Mouse (Mus musculus): ENCODE results near the gene Bri3. TPM values are rescaled to one million over a fixed set of nuclear protein-coding genes. Genes with fewer than 3 reads are reported as not detected.
"Not testable (repeated sequence)": the region's sequence is repeated elsewhere in the genome, so short reads cannot be mapped to it uniquely, and the experiment has no call there.

Bri3 gene
- polyA plus RNA-seq, 1 experiment: 76.9 TPM

GRCm38 (mm10) chr5:144334010-144334409, 89.8 kb downstream of the Bri3 start:
- no peak overlapping the region for H3K27ac ChIP-seq (ENCODE audit: control insufficient read depth, insufficient read depth, low read length)
- no peak for DNase-seq
- H3K4me3 ChIP-seq (ENCODE audit: control insufficient read depth, insufficient read depth, low read length): no peak overlapping the region
- 89% methylated on average over 11 of the region's 11 CpGs for WGBS
- H3K4me1 ChIP-seq (replicated peaks; ENCODE audit: control insufficient read depth, insufficient read depth, low read length): no peaks in the 10 kb centered on the region
- no peaks in the 10 kb centered on the region for H3K27me3 ChIP-seq (ENCODE audit: control insufficient read depth, insufficient read depth, low read length)
- no peaks in the 10 kb centered on the region for H3K36me3 ChIP-seq (ENCODE audit: control insufficient read depth, insufficient read depth, low read length)
- no peak for TF ChIP-seq POLR2A (IDR thresholded peaks at IDR 0.05; ENCODE audit: control insufficient read depth, extremely low read depth, insufficient read depth, low read length, poor library complexity)
- no peak for TF ChIP-seq CTCF (IDR thresholded peaks at IDR 0.05; ENCODE audit: borderline replicate concordance, control insufficient read depth, extremely low read depth, insufficient read depth, low read length, poor library complexity)

DNA sequence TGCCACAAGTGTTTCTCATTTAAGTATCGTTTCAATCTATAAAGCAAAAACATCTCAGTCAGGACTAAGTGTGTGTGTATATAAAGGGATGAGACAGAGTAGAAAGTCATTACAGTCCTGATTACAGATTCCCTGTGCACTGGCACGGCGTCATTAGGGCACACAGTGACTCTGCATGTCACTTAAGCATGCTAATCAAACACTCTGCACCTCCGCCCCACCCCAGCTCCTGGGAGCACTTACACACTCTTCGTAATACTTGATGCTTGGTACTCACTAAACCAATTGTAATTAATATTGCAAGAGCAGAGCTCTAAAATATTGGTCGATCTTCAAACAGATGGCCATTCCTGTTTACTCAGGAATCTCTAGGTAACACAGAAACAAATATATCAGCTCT, 91.1 kb downstream of the Bri3 start:
- WGBS: 90% methylated on average over 6 of the region's 6 CpGs

GRCm38 (mm10) chr5:144338787-144339186, 94.5 kb downstream of the Bri3 start:
- no peak overlapping the region for H3K27ac ChIP-seq (ENCODE audit: control insufficient read depth, insufficient read depth, low read length)

More for the DNA sequence above, 91.1 kb downstream of the Bri3 start:
- H3K4me1 ChIP-seq (replicated peaks; ENCODE audit: control insufficient read depth, insufficient read depth, low read length); H3K27ac ChIP-seq (ENCODE audit: control insufficient read depth, insufficient read depth, low read length); DNase-seq; H3K36me3 ChIP-seq (ENCODE audit: control insufficient read depth, insufficient read depth, low read length); H3K27me3 ChIP-seq (ENCODE audit: control insufficient read depth, insufficient read depth, low read length); H3K4me3 ChIP-seq (ENCODE audit: control insufficient read depth, insufficient read depth, low read length): not testable (repeated sequence)

DNA sequence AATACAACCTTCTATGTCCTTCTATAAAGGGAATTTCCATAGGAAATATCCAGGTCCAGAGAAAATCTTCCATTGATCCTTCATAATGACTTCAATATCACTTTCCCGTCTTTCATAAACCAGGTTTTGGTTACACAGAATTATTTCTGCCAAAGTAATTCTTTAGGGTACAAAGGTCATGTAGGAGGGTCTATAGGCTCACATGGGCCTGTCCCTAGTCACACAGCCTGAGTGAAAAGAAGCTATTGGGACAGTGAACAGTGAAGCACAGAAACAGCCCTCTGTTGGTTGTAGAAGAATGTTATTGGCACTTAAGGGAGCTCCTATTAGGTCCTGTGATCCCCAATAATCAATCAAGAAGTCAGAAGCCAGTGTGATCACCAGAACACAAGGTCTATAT, 96.8 kb downstream of the Bri3 start:
- Histone ChIP-seq H3K27me3 (ENCODE audit: control insufficient read depth, insufficient read depth, low read length) (no peaks in the 10 kb centered on the region), H3K27ac (ENCODE audit: control insufficient read depth, insufficient read depth, low read length) (no peak overlapping the region), H3K4me3 (ENCODE audit: control insufficient read depth, insufficient read depth, low read length) (no peak overlapping the region), H3K36me3 (ENCODE audit: control insufficient read depth, insufficient read depth, low read length) (no peaks in the 10 kb centered on the region), H3K4me1 (replicated peaks; ENCODE audit: control insufficient read depth, insufficient read depth, low read length) (peaks cover 2% of the 10 kb centered on the region; the same call in 1 of the 2 replicates)
- DNase-seq: no peak
- WGBS: 98% methylated on average over 1 of the region's 1 CpGs
- TF ChIP-seq CTCF (IDR thresholded peaks at IDR 0.05; ENCODE audit: borderline replicate concordance, control insufficient read depth, extremely low read depth, insufficient read depth, low read length, poor library complexity) (no peak), POLR2A (IDR thresholded peaks at IDR 0.05; ENCODE audit: control insufficient read depth, extremely low read depth, insufficient read depth, low read length, poor library complexity) (no peak)

More at GRCm38 (mm10) chr5:144338787-144339186, 94.5 kb downstream of the Bri3 start:
- H3K27me3 ChIP-seq (ENCODE audit: control insufficient read depth, insufficient read depth, low read length): no peaks in the 10 kb centered on the region
- WGBS: 73% methylated on average over 1 of the region's 1 CpGs
- TF ChIP-seq CTCF (IDR thresholded peaks at IDR 0.05; ENCODE audit: borderline replicate concordance, control insufficient read depth, extremely low read depth, insufficient read depth, low read length, poor library complexity): no peak
- no peak for TF ChIP-seq POLR2A (IDR thresholded peaks at IDR 0.05; ENCODE audit: control insufficient read depth, extremely low read depth, insufficient read depth, low read length, poor library complexity)
- H3K4me3 ChIP-seq (ENCODE audit: control insufficient read depth, insufficient read depth, low read length): no peak overlapping the region
- no peaks in the 10 kb centered on the region for H3K36me3 ChIP-seq (ENCODE audit: control insufficient read depth, insufficient read depth, low read length)
- DNase-seq: no peak
- no peaks in the 10 kb centered on the region for H3K4me1 ChIP-seq (replicated peaks; ENCODE audit: control insufficient read depth, insufficient read depth, low read length)

DNA sequence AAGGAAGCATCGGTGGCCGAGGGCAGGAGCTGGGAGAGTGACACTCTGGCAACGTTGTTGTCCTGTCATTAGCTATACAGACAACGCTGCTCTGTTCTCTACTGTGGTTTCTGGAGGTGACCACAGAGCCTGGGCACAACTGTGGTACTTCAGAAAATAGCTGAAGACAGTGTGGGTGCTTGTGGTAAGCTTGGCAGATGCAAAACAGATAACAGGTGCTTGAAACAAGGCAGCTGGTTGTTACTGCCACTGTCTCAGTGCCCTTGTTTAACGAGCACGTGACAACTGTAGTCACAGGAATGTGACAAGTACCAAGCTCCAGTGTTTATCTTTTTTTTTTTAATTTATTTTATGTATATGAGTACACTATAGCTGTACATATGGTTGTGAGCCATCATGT, 100.4 kb downstream of the Bri3 start:
- H3K27ac ChIP-seq (ENCODE audit: control insufficient read depth, insufficient read depth, low read length): no peak overlapping the region
- peaks cover 2% of the 10 kb centered on the region; the same call in 1 of the 2 replicates for H3K4me1 ChIP-seq (replicated peaks; ENCODE audit: control insufficient read depth, insufficient read depth, low read length)
- TF ChIP-seq CTCF (IDR thresholded peaks at IDR 0.05; ENCODE audit: borderline replicate concordance, control insufficient read depth, extremely low read depth, insufficient read depth, low read length, poor library complexity): no peak
- TF ChIP-seq POLR2A (IDR thresholded peaks at IDR 0.05; ENCODE audit: control insufficient read depth, extremely low read depth, insufficient read depth, low read length, poor library complexity): no peak
- 6% methylated on average over 6 of the region's 6 CpGs for WGBS
- H3K27me3 ChIP-seq (ENCODE audit: control insufficient read depth, insufficient read depth, low read length): no peaks in the 10 kb centered on the region
- peak; percentile 1 for DNase-seq
- H3K4me3 ChIP-seq (ENCODE audit: control insufficient read depth, insufficient read depth, low read length): no peak overlapping the region
- no peaks in the 10 kb centered on the region for H3K36me3 ChIP-seq (ENCODE audit: control insufficient read depth, insufficient read depth, low read length)

DNA sequence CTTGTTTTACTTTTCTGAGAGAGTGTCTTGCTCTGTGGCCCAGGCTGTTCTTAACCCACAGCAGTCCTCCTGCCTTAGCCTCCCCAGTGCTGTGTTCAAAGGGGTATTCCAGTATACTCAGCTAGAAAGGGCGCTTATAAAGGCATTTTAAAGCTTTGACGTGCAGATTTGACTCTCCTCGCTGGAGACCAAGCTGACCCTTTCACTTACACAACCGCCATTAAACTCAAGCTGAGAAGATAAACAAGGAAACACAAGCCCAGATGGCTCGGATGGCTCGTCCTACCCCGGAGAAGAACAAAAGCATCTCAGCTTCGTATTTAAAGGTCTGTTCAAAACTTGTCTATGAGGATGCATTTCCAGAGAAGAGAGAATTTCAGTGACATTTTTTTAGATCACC, 106.9 kb downstream of the Bri3 start:
- WGBS: 85% methylated on average over 8 of the region's 8 CpGs

More for the DNA sequence above, 106.9 kb downstream of the Bri3 start:
- no peaks in the 10 kb centered on the region for H3K36me3 ChIP-seq (ENCODE audit: control insufficient read depth, insufficient read depth, low read length)
- TF ChIP-seq POLR2A (IDR thresholded peaks at IDR 0.05; ENCODE audit: control insufficient read depth, extremely low read depth, insufficient read depth, low read length, poor library complexity) (no peak), CTCF (IDR thresholded peaks at IDR 0.05; ENCODE audit: borderline replicate concordance, control insufficient read depth, extremely low read depth, insufficient read depth, low read length, poor library complexity) (no peak)
- H3K4me1 ChIP-seq (replicated peaks; ENCODE audit: control insufficient read depth, insufficient read depth, low read length): no peaks in the 10 kb centered on the region
- no peak overlapping the region for H3K27ac ChIP-seq (ENCODE audit: control insufficient read depth, insufficient read depth, low read length)
- DNase-seq: no peak
- no peaks in the 10 kb centered on the region for H3K27me3 ChIP-seq (ENCODE audit: control insufficient read depth, insufficient read depth, low read length)
- H3K4me3 ChIP-seq (ENCODE audit: control insufficient read depth, insufficient read depth, low read length): no peak overlapping the region

Measured in thymus, adult 2 months (tissue).